Mouse (Mus musculus): ENCODE measurements at regions not wholly inside any gene's neighbourhood (a gene's known extent, or its start where the extent isn't known, plus 50 kb on each side); places are given as distances from the start of the nearest gene placed in this dataset.
"Not testable (repeated sequence)": the region's sequence is repeated elsewhere in the genome, so short reads cannot be mapped to it uniquely, and the experiment has no call there.

DNA sequence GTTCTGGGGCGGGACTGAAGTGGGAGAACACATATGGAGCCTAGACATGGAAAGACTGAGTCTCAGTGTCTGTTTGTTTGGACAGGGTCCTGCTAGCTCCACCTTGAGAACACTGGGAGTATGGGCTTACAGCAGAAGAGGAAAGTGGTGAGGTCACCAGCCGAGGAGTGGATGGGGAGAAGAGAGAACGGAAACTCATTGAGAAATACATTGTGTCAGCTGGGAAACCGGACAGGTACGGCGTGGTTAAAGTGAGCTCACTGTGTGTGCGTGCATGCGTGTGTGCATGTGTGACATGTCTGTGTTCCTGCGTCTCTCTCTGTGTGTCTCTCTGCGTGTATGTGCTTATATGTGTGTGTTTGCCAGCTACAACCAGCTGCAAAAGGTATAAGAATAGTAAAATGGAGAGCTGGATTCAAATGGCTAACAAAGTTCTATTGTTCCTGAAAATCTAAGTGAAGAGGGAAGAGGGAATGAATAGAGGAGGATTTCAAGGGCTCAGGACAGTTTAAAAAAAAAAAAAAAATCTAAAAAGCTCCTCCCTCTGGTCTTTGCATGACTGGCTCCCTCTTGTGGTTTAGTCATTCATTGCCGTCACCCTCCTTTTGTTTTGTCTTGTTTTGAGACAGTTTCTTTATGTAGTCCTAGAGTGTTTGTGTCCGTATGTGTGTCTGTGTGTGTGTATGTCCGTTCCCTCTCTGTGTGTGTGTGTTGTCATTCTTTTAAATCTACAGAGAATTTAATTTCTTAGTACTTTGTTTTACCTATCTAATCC, 52.0 kb upstream of the Ak4 start:
- DNase-seq (ENCODE audit: low spot score) = peak; percentile 65
- H3K9ac ChIP-seq (ENCODE audit: low read length) = no peak overlapping the region
- ATAC-seq (replicated peaks; ENCODE audit: low FRiP score) = peak; percentile 44; the same call in 1 of the 2 replicates
- no peaks in the 10 kb centered on the region for H3K36me3 ChIP-seq (ENCODE audit: control insufficient read depth, insufficient read depth, low read length)
- H3K4me1 ChIP-seq (replicated peaks; ENCODE audit: control insufficient read depth, insufficient read depth, low read length) = no peaks in the 10 kb centered on the region
- no peaks in the 10 kb centered on the region for H3K9me3 ChIP-seq (ENCODE audit: control insufficient read depth, low read length)
- 61% methylated on average over 13 of the region's 13 CpGs for WGBS
- no peak overlapping the region for H3K4me2 ChIP-seq (ENCODE audit: low read depth, low read length, severe bottlenecking)
- no peak overlapping the region for H3K27ac ChIP-seq (ENCODE audit: low read depth, low read length)
- no peak overlapping the region for H3K4me3 ChIP-seq (ENCODE audit: low read depth, low read length)
- H3K27me3 ChIP-seq (ENCODE audit: control insufficient read depth, insufficient read depth, low read length) = no peaks in the 10 kb centered on the region

DNA sequence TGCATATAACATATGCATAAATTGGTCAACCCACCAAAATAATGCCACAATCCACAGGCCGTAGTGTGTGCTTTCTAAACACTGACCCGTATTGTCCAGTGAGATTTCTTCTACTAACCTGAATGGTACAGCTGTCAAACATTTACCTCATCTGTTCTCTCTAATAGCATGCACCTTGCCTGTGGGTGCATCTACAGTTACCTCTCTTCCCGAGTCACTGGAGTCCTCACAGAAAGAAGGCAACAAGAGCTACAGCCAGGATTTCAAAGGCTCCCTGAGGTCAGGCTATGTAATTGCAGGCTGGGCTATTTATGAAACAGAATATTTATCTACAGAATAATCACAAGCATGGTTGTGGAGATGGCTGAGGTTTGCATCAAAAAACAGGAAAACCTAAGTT, 53.8 kb upstream of the Ak4 start:
- H3K4me3 ChIP-seq (ENCODE audit: low read depth, low read length) = no peak overlapping the region
- 90% methylated on average over 3 of the region's 3 CpGs for WGBS

DNA sequence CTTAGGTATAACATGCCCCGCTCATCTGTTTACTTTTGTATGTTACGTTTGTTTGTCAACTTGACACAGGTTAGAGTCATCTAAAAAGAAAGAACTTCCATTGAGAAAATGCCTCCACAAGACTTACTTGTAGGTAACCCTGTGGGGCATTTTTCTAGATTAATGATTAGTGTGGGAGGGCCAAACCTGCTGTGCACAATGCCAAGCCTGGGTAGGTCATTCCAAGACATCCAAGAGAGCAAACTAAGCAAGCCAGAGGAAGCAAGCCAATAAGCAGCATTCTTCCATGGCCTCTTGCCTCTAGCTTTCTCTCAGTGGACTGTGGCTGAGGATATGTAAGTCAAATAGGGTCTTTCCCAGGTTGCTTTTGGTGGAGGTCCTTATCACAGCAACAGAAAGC, 54.4 kb upstream of the Ak4 start:
- H3K36me3 ChIP-seq (ENCODE audit: control insufficient read depth, insufficient read depth, low read length) = no peaks in the 10 kb centered on the region
- no peak overlapping the region for H3K4me2 ChIP-seq (ENCODE audit: low read depth, low read length, severe bottlenecking)
- H3K4me3 ChIP-seq (ENCODE audit: low read depth, low read length) = no peak overlapping the region
- no peaks in the 10 kb centered on the region for H3K9me3 ChIP-seq (ENCODE audit: control insufficient read depth, low read length)
- no peaks in the 10 kb centered on the region for H3K27me3 ChIP-seq (ENCODE audit: control insufficient read depth, insufficient read depth, low read length)
- DNase-seq (ENCODE audit: low spot score) (no peak), ATAC-seq (replicated peaks; ENCODE audit: low FRiP score) (no peak)
- 87% methylated on average over 2 of the region's 2 CpGs for WGBS
- no peaks in the 10 kb centered on the region for H3K4me1 ChIP-seq (replicated peaks; ENCODE audit: control insufficient read depth, insufficient read depth, low read length)
- no peak overlapping the region for H3K27ac ChIP-seq (ENCODE audit: low read depth, low read length)
- H3K9ac ChIP-seq (ENCODE audit: low read length) = no peak overlapping the region

More for the DNA sequence above, 53.8 kb upstream of the Ak4 start:
- H3K27me3 ChIP-seq (ENCODE audit: control insufficient read depth, insufficient read depth, low read length) = no peaks in the 10 kb centered on the region
- no peak overlapping the region for H3K27ac ChIP-seq (ENCODE audit: low read depth, low read length)
- no peaks in the 10 kb centered on the region for H3K36me3 ChIP-seq (ENCODE audit: control insufficient read depth, insufficient read depth, low read length)
- no peak overlapping the region for H3K9ac ChIP-seq (ENCODE audit: low read length)
- no peak for DNase-seq (ENCODE audit: low spot score)
- ATAC-seq (replicated peaks; ENCODE audit: low FRiP score) = no peak
- no peaks in the 10 kb centered on the region for H3K4me1 ChIP-seq (replicated peaks; ENCODE audit: control insufficient read depth, insufficient read depth, low read length)
- no peaks in the 10 kb centered on the region for H3K9me3 ChIP-seq (ENCODE audit: control insufficient read depth, low read length)
- H3K4me2 ChIP-seq (ENCODE audit: low read depth, low read length, severe bottlenecking) = no peak overlapping the region

DNA sequence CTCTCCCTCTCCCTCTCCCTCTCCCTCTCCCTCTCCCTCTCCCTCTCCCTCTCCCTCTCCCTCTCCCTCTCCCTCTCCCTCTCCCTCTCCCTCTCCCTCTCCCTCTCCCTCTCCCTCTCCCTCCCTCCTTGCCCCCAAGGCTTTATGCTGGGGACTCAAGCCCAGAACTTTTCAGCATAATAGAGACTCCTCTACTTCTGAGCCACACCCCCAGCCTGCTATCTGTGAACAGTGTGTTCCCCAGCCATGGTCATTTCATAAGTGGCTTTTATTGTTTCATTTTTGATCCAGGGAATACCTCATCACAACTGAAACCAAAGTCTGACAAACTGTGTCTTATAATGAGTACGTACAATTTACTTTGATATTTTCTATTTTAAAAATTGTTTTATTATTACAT, 55.8 kb upstream of the Ak4 start:
- not testable (repeated sequence) for H3K4me2 ChIP-seq (ENCODE audit: low read depth, low read length, severe bottlenecking); H3K36me3 ChIP-seq (ENCODE audit: control insufficient read depth, insufficient read depth, low read length); H3K27me3 ChIP-seq (ENCODE audit: control insufficient read depth, insufficient read depth, low read length); H3K4me1 ChIP-seq (replicated peaks; ENCODE audit: control insufficient read depth, insufficient read depth, low read length); H3K27ac ChIP-seq (ENCODE audit: low read depth, low read length); H3K4me3 ChIP-seq (ENCODE audit: low read depth, low read length); H3K9ac ChIP-seq (ENCODE audit: low read length); ATAC-seq (replicated peaks; ENCODE audit: low FRiP score); DNase-seq (ENCODE audit: low spot score); H3K9me3 ChIP-seq (ENCODE audit: control insufficient read depth, low read length)
- WGBS = 100% methylated on average over 1 of the region's 1 CpGs

DNA sequence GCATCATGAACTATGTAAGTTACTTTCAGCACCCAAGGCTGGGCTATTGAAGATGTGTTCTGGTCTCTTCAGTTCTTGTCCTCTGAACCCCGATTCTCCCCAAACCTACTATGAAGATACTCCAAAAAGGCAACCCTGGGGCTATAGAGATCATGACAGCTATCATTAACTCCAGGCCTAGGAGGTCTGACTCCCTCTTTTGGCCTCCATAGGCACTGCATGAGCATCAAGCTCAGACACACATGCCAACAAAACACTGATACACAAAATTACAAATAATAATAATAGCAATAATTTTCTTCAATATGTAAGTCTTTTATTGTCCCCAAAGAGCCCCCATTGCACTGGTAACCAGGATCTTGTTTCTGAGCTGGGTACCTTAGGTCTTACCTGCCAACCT, 57.3 kb upstream of the Ak4 start:
- Histone ChIP-seq H3K9me3 (ENCODE audit: control insufficient read depth, low read length) (no peaks in the 10 kb centered on the region), H3K4me2 (ENCODE audit: low read depth, low read length, severe bottlenecking) (no peak overlapping the region), H3K4me1 (replicated peaks; ENCODE audit: control insufficient read depth, insufficient read depth, low read length) (no peaks in the 10 kb centered on the region; the same call in 1 of the 2 replicates), H3K27me3 (ENCODE audit: control insufficient read depth, insufficient read depth, low read length) (no peaks in the 10 kb centered on the region), H3K36me3 (ENCODE audit: control insufficient read depth, insufficient read depth, low read length) (no peaks in the 10 kb centered on the region), H3K27ac (ENCODE audit: low read depth, low read length) (no peak overlapping the region), H3K4me3 (ENCODE audit: low read depth, low read length) (no peak overlapping the region), H3K9ac (ENCODE audit: low read length) (no peak overlapping the region)
- WGBS = 91% methylated on average over 1 of the region's 1 CpGs
- DNase-seq (ENCODE audit: low spot score) (no peak), ATAC-seq (replicated peaks; ENCODE audit: low FRiP score) (no peak)

DNA sequence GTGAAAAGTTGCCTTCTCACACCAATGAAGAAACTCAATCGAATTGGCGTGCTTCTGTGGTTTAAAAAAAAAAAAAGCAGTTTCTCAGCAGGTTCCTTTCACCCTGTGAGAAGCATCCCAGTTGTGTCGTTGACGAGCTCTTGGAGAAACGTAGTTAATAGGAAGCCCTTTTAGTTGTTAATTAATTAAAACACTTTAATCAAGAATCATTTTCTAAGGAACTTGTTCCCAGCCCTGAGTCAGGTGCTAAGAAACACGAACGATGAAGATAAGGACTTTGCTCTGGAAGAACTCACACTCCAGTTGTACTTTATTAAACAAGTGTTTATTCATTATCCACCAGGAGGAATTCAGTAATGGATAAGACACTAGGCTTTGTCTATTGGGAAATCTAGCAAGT, 58.8 kb upstream of the Ak4 start:
- Histone ChIP-seq H3K27me3 (ENCODE audit: control insufficient read depth, insufficient read depth, low read length) (no peaks in the 10 kb centered on the region), H3K4me1 (replicated peaks; ENCODE audit: control insufficient read depth, insufficient read depth, low read length) (no peaks in the 10 kb centered on the region; the same call in 1 of the 2 replicates), H3K9ac (ENCODE audit: low read length) (no peak overlapping the region), H3K27ac (ENCODE audit: low read depth, low read length) (no peak overlapping the region), H3K4me2 (ENCODE audit: low read depth, low read length, severe bottlenecking) (no peak overlapping the region), H3K36me3 (ENCODE audit: control insufficient read depth, insufficient read depth, low read length) (no peaks in the 10 kb centered on the region), H3K4me3 (ENCODE audit: low read depth, low read length) (no peak overlapping the region), H3K9me3 (ENCODE audit: control insufficient read depth, low read length) (no peaks in the 10 kb centered on the region)
- DNase-seq (ENCODE audit: low spot score) (no peak), ATAC-seq (replicated peaks; ENCODE audit: low FRiP score) (no peak)
- 55% methylated on average over 7 of the region's 7 CpGs for WGBS

DNA sequence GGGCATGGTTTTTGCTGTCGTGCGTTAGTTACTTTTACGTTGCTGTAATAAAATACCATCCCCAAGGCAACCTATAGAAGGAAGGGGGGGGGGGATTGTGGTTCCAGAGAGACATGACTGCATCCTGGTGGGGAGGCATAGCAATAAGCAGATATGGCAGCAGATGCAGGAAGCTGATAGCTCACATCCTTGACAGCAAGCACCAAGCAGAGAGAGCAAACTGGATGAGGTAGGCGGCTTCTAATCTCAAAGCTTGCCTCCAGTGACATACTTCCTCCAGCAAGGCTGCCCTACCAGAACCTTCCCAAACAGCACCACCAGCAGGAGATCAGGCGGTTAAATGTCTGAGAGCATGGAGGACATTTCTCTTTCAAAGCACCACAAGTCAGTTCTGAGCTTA, 60.0 kb upstream of the Ak4 start:
- Histone ChIP-seq H3K9me3 (ENCODE audit: control insufficient read depth, low read length) (no peaks in the 10 kb centered on the region), H3K9ac (ENCODE audit: low read length) (no peak overlapping the region), H3K27ac (ENCODE audit: low read depth, low read length) (no peak overlapping the region), H3K4me2 (ENCODE audit: low read depth, low read length, severe bottlenecking) (no peak overlapping the region), H3K36me3 (ENCODE audit: control insufficient read depth, insufficient read depth, low read length) (no peaks in the 10 kb centered on the region), H3K27me3 (ENCODE audit: control insufficient read depth, insufficient read depth, low read length) (no peaks in the 10 kb centered on the region), H3K4me1 (replicated peaks; ENCODE audit: control insufficient read depth, insufficient read depth, low read length) (no peaks in the 10 kb centered on the region; the same call in 1 of the 2 replicates), H3K4me3 (ENCODE audit: low read depth, low read length) (no peak overlapping the region)
- ATAC-seq (replicated peaks; ENCODE audit: low FRiP score) = no peak
- no peak for DNase-seq (ENCODE audit: low spot score)
- 93% methylated on average over 5 of the region's 5 CpGs for WGBS

DNA sequence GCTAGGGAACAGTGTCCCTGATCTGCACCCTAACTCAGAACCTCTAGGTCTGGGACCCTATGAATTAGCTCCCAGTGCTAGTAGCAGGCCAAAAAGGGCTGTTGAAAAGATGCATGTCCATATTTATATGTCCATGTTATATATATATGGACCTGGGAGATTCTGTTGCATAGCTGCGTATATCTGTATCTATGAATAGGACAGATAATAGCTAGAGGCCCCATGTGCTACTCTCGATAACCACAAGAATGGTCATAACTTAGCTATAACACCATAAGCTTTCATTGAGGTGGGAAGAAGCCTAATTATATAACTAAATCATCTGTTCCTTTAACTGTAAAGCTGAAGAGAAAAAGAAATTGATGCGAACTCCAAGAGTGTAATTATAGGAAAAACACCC, 60.6 kb upstream of the Ak4 start:
- Histone ChIP-seq H3K9ac (ENCODE audit: low read length) (no peak overlapping the region), H3K36me3 (ENCODE audit: control insufficient read depth, insufficient read depth, low read length) (no peaks in the 10 kb centered on the region), H3K4me1 (replicated peaks; ENCODE audit: control insufficient read depth, insufficient read depth, low read length) (no peaks in the 10 kb centered on the region; the same call in 1 of the 2 replicates), H3K4me3 (ENCODE audit: low read depth, low read length) (no peak overlapping the region), H3K4me2 (ENCODE audit: low read depth, low read length, severe bottlenecking) (no peak overlapping the region), H3K27ac (ENCODE audit: low read depth, low read length) (no peak overlapping the region), H3K9me3 (ENCODE audit: control insufficient read depth, low read length) (no peaks in the 10 kb centered on the region), H3K27me3 (ENCODE audit: control insufficient read depth, insufficient read depth, low read length) (no peaks in the 10 kb centered on the region)
- 96% methylated on average over 3 of the region's 3 CpGs for WGBS
- no peak for ATAC-seq (replicated peaks; ENCODE audit: low FRiP score)
- DNase-seq (ENCODE audit: low spot score) = no peak

DNA sequence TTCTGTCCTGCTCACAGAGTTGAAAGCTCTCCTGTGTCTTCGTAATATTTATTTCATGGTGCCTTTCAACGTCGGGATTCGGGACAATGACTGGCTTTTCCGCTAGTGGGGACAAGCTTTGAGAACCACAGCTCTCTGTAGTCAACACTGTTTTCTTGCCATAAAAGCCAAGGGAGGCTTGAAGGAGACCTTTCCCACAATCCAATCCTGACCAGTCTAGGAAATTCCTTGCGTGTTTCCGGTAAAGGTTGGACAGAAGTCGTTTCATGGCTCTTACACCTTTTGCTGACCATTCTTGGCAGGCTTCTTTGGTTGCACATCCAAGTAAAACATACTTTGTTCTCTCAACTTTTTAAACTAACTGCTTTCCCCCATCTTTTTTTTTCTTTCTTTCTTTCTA, 61.2 kb upstream of the Ak4 start:
- no peak overlapping the region for H3K27ac ChIP-seq (ENCODE audit: low read depth, low read length)
- DNase-seq (ENCODE audit: low spot score) = no peak
- no peak overlapping the region for H3K9ac ChIP-seq (ENCODE audit: low read length)
- H3K27me3 ChIP-seq (ENCODE audit: control insufficient read depth, insufficient read depth, low read length) = no peaks in the 10 kb centered on the region
- H3K36me3 ChIP-seq (ENCODE audit: control insufficient read depth, insufficient read depth, low read length) = no peaks in the 10 kb centered on the region
- H3K9me3 ChIP-seq (ENCODE audit: control insufficient read depth, low read length) = no peaks in the 10 kb centered on the region
- no peak overlapping the region for H3K4me3 ChIP-seq (ENCODE audit: low read depth, low read length)
- WGBS = 94% methylated on average over 8 of the region's 8 CpGs
- no peak for ATAC-seq (replicated peaks; ENCODE audit: low FRiP score)
- H3K4me1 ChIP-seq (replicated peaks; ENCODE audit: control insufficient read depth, insufficient read depth, low read length) = no peaks in the 10 kb centered on the region; the same call in 1 of the 2 replicates
- no peak overlapping the region for H3K4me2 ChIP-seq (ENCODE audit: low read depth, low read length, severe bottlenecking)
